Mouse (Mus musculus) liver, postnatal 0 days (tissue): Measurements from ENCODE around the gene Prdm10. TPM values are rescaled to one million over a fixed set of nuclear protein-coding genes. Genes with fewer than 3 reads are reported as not detected.

Source experiments
- ATAC-seq: fragments of 200-750 bp; cut with Nextera tagmentation; 2 replicates; pipeline ENCODE4 v1.8.0; 2017; ENCODE audit warnings: mild to moderate bottlenecking, moderate library complexity
- DNase-seq: peaks from one replicate; pipeline ENCODE4 v3.0.0-alpha.2; 2016
- H3K27ac ChIP-seq: fragments of 300-500 bp; sonication (generic); 2 replicates; pipeline ENCODE4 v1.5.1; 2014; ENCODE audit warnings: antibody characterized with exemption, moderate library complexity, mild to moderate bottlenecking, low read depth
- H3K27me3 ChIP-seq: fragments of 300-500 bp; sonication (generic); 2 replicates; pipeline ENCODE4 v1.6.1; 2014; ENCODE audit warnings: low read length, control low read depth, mixed read lengths; ENCODE audit not compliant: insufficient read depth
- H3K36me3 ChIP-seq: fragments of 300-500 bp; sonication (generic); replicated peaks from 2 replicates; pipeline ENCODE4 v1.6.1; 2014; ENCODE audit warnings: mild to moderate bottlenecking, control low read depth, low read length, moderate library complexity, mixed read lengths; ENCODE audit not compliant: insufficient read depth
- H3K4me1 ChIP-seq: fragments of 300-500 bp; sonication (generic); 2 replicates; pipeline ENCODE4 v1.6.1; 2014; ENCODE audit warnings: antibody characterized with exemption, mild to moderate bottlenecking, control low read depth; ENCODE audit not compliant: insufficient read depth
- H3K4me2 ChIP-seq: fragments of 300-500 bp; sonication (generic); 2 replicates; pipeline ENCODE4 v1.6.1; 2014; ENCODE audit warnings: low read depth, mild to moderate bottlenecking, low read length, moderate library complexity, mixed read lengths
- H3K4me3 ChIP-seq: fragments of 300-500 bp; sonication (generic); 2 replicates; pipeline ENCODE4 v1.5.1; 2014; ENCODE audit warnings: low read depth, low read length
- H3K9ac ChIP-seq: fragments of 300-500 bp; sonication (generic); replicated peaks from 2 replicates; pipeline ENCODE4 v1.6.1; 2014; ENCODE audit warnings: mild to moderate bottlenecking, moderate library complexity
- H3K9me3 ChIP-seq: fragments of 300-500 bp; sonication (generic); 2 replicates; pipeline ENCODE4 v1.6.1; 2016; ENCODE audit warnings: mild to moderate bottlenecking, control low read depth, low read length, mixed read lengths
- CTCF ChIP-seq: sonication (generic); IDR thresholded peaks from 2 replicates; pipeline ENCODE4 v1.5.1; 2016; ENCODE audit warnings: antibody characterized with exemption, low read depth
- EP300 ChIP-seq: IDR thresholded peaks from 2 replicates; pipeline ENCODE4 v1.6.1; 2016; ENCODE audit warnings: antibody characterized with exemption, low read depth, mild to moderate bottlenecking
- WGBS: fragments of 180-500 bp; shearing (Covaris S2); extraction: QIAGEN DNeasy Blood & Tissue Kit; methylation state at CpG from one replicate; pipeline ENCODE4 v1.1.7; 2014; ENCODE audit not compliant: insufficient replicate concordance; 5-methylcytosine and 5-hydroxymethylcytosine counted together
- polyA plus RNA-seq: library from polyadenylated mRNA; unstranded; fragments of >200 nt; fragmentation: Nextera tagmentation; extraction: Ambion mirVana; gene quantifications from 2 replicates; pipeline ENCODE4 v1.2.1, GENCODE M21; 2015

The Prdm10 gene
- polyA plus RNA-seq, 1 experiment from 2014 or later, result 1.5 TPM

DNA sequence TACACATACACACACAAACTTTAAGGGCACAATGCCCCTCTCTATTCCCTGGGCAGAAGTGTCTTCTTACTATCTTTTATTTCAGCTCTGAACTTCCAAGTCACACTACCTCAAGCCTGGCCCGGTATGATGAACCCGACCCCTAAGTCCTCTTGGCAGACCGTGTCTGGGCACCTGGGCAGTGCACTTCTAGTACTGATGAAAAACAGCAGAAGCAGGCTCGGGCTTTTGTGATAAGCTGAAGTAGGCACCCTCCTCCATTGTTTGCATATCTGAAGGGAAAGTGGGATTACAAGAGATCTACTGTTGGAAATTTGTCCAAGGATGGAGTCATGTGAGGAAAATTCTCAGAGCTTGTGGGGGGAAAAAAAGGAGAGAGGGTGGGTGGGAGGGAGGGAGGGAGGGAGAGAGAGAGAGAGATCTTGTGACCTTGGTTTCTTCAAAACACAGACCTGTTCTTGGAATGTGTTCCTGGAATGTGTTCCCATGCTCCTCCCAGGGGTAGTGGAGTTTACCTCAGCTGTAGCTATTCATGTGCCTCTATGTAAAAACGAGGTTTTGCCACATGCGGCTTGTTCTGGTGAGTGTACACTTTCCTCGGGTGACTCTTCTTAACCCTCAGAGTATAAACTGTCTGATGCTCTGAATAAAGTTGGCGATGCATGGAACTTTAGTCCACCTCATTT, 39.7 kb upstream of the Prdm10 start:
- DNase-seq (no peak), ATAC-seq (no peak)
- H3K9me3 ChIP-seq, result no peaks in the 10 kb centered on the region
- 83% methylated on average over 8 of the region's 8 CpGs for WGBS
- H3K4me3 ChIP-seq, result no peak overlapping the region
- no peak overlapping the region for H3K27ac ChIP-seq
- H3K4me2 ChIP-seq, result no peak overlapping the region
- no peak for TF ChIP-seq CTCF
- TF ChIP-seq EP300, result no peak
- H3K4me1 ChIP-seq, result no peaks in the 10 kb centered on the region
- no peaks in the 10 kb centered on the region for H3K36me3 ChIP-seq
- no peaks in the 10 kb centered on the region for H3K27me3 ChIP-seq
- no peak overlapping the region for H3K9ac ChIP-seq

GRCm38 (mm10) chr9:31241208-31241699, 39.1 kb upstream of the Prdm10 start:
- DNase-seq, result no peak
- Histone ChIP-seq H3K27ac (no peak overlapping the region), H3K4me1 (no peaks in the 10 kb centered on the region), H3K9ac (no peak overlapping the region), H3K4me2 (no peak overlapping the region), H3K36me3 (no peaks in the 10 kb centered on the region), H3K9me3 (no peaks in the 10 kb centered on the region), H3K27me3 (no peaks in the 10 kb centered on the region), H3K4me3 (no peak overlapping the region)
- 0 out of 2 replicates have a peak, but pooled peaks have one; percentile 19 for ATAC-seq
- no peak for TF ChIP-seq CTCF
- TF ChIP-seq EP300, result no peak
- WGBS, result 77% methylated on average over 7 of the region's 7 CpGs

DNA sequence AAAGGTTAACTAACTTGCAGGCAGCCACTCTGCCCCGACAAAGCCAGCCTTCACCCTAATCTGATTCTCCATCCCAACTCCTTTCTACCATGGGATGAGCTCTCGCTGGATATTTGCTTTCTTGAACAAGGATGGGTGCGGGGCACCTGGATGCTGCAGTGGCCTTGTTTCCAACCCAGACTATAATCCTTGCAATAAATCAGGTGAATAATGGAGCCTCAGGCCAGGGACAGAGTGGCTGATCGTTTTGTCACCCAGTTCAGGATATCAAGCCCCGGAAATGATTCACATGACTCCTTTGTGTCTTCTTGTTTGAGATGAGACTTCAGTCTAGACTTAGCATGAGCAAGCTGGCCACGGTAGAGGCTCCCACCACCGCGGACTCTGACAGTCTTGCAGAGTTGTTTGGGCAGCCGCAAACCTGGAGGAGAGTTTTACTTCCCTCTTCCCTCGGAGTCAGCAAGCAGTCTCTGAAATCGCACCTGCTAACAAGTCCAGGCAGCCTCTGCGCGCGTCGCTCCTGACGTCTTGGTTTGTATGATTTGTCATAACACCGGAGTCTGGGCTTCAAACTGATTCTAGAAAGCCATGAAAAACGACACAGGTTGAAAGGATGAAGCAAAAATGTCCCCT, 36.9 kb upstream of the Prdm10 start:
- no peak for TF ChIP-seq EP300
- no peak for TF ChIP-seq CTCF
- Histone ChIP-seq H3K36me3 (no peaks in the 10 kb centered on the region), H3K4me1 (no peaks in the 10 kb centered on the region), H3K27ac (no peak overlapping the region), H3K27me3 (no peaks in the 10 kb centered on the region), H3K4me3 (no peak overlapping the region), H3K9ac (no peak overlapping the region), H3K4me2 (no peak overlapping the region), H3K9me3 (no peaks in the 10 kb centered on the region)
- ATAC-seq (no peak), DNase-seq (no peak)
- WGBS, result 57% methylated on average over 18 of the region's 18 CpGs

GRCm38 (mm10) chr9:31243939-31244333, 36.4 kb upstream of the Prdm10 start:
- H3K4me1 ChIP-seq, result no peaks in the 10 kb centered on the region
- no peak overlapping the region for H3K9ac ChIP-seq
- TF ChIP-seq CTCF (no peak), EP300 (no peak)
- WGBS, result 71% methylated on average over 5 of the region's 5 CpGs
- DNase-seq (no peak), ATAC-seq (no peak)
- H3K27me3 ChIP-seq, result no peaks in the 10 kb centered on the region
- no peak overlapping the region for H3K4me3 ChIP-seq
- H3K9me3 ChIP-seq, result no peaks in the 10 kb centered on the region
- H3K36me3 ChIP-seq, result no peaks in the 10 kb centered on the region
- H3K27ac ChIP-seq, result no peak overlapping the region
- no peak overlapping the region for H3K4me2 ChIP-seq

- no peak overlapping the region for H3K4me2 ChIP-seq
- H3K27me3 ChIP-seq, result no peaks in the 10 kb centered on the region
- TF ChIP-seq EP300 (no peak), CTCF (no peak)
- H3K4me3 ChIP-seq, result no peak overlapping the region
- H3K9me3 ChIP-seq, result no peaks in the 10 kb centered on the region
- H3K36me3 ChIP-seq, result no peaks in the 10 kb centered on the region
- H3K9ac ChIP-seq, result no peak overlapping the region
- ATAC-seq, result no peak
- H3K4me1 ChIP-seq, result no peaks in the 10 kb centered on the region
- no peak overlapping the region for H3K27ac ChIP-seq
- WGBS, result 91% methylated on average over 6 of the region's 6 CpGs
- no peak for DNase-seq
These were observed 35.3 kb upstream of the Prdm10 start for GRCm38 (mm10) chr9:31245006-31245405.

GRCm38 (mm10) chr9:31246421-31246820, 33.9 kb upstream of the Prdm10 start:
- no peaks in the 10 kb centered on the region for H3K9me3 ChIP-seq
- no peak overlapping the region for H3K27ac ChIP-seq
- no peak overlapping the region for H3K4me3 ChIP-seq
- DNase-seq, result no peak
- 63% methylated on average over 6 of the region's 6 CpGs for WGBS
- H3K36me3 ChIP-seq, result no peaks in the 10 kb centered on the region
- H3K27me3 ChIP-seq, result no peaks in the 10 kb centered on the region
- no peak for ATAC-seq
- H3K9ac ChIP-seq, result no peak overlapping the region
- no peaks in the 10 kb centered on the region for H3K4me1 ChIP-seq
- no peak overlapping the region for H3K4me2 ChIP-seq
- TF ChIP-seq EP300, result no peak
- no peak for TF ChIP-seq CTCF
